Mouse (Mus musculus) lung, postnatal 0 days (tissue): ENCODE data around the gene Zfp385c.

Source experiments
- CTCF ChIP-seq: IDR thresholded peaks from 2 replicates; pipeline ENCODE4 v1.5.1; 2016; ENCODE audit warnings: antibody characterized with exemption, mild to moderate bottlenecking
- EP300 ChIP-seq: IDR thresholded peaks from 2 replicates; pipeline ENCODE4 v1.6.1; 2016; ENCODE audit warnings: antibody characterized with exemption, mild to moderate bottlenecking, control low read depth

DNA sequence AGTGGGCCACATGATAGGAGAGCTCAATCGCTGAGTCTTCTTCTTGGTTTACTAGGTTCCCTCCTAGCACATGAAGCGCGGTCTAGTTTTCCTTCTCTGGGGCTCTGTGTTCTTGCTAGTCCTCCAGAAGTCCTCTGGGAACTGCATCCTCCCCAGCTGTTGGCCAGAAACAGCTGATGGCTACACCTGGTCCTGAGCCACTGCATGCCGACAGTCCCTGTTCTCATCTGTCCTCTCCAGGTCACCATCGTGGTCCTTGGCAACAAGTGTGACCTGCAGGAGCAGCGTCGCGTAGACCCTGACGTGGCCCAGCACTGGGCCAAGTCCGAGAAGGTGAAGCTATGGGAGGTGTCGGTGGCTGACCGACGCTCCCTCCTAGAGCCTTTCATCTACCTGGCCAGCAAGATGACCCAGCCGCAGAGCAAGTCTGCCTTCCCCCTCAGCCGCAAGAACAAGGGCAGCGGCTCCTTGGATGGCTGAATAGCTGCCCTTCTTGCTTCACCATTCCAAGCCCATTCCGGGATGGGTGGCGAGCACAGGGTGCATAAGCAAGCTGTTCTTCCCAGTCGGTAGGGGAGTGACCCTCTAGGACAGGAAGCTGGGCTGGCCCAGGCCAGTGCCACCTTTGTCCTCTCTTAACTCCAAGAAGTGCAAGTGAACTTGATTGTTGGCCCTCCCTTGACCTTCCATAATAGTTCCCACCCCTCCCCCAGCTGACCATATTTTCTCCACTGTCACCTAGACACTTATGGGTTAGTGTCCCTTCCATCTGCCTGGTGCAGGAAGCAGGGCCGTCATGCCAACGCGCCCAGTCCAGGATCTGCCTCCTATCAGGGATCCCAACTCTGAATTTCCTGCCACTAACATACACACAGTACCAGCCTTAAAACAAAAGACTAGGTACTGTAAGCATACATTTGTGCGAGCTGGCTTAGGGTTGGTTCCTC, 66.2 kb downstream of the Zfp385c start:
- TF ChIP-seq CTCF (no peak), EP300 (peak; percentile 34; the same call in 1 of the 2 replicates)
